Mouse (Mus musculus): ENCODE results near the gene Zpbp2. TPM values are rescaled to one million over a fixed set of nuclear protein-coding genes. Genes with fewer than 3 reads are reported as not detected.
A peak's percentile ranks its signal among the peaks of the same experiment; 100 is the strongest.

Gene Zpbp2
- polyA plus RNA-seq, 1 experiment, result 283 TPM

GRCm38 (mm10) chr11:98581286-98582029, 30.6 kb downstream of the Zpbp2 start:
- Histone ChIP-seq H3K27me3 (ENCODE audit: control insufficient read depth, insufficient read depth, low read length) (no peaks in the 10 kb centered on the region), H3K36me3 (ENCODE audit: control insufficient read depth, insufficient read depth, low read length) (no peaks in the 10 kb centered on the region), H3K4me1 (ENCODE audit: control insufficient read depth, insufficient read depth, low read length) (no peaks in the 10 kb centered on the region; the same call in 1 of the 2 replicates), H3K27ac (ENCODE audit: control insufficient read depth, insufficient read depth, low read depth, low read length) (no peak overlapping the region), H3K4me3 (ENCODE audit: control insufficient read depth, low read depth, low read length) (no peak overlapping the region)
- TF ChIP-seq CTCF (IDR thresholded peaks at IDR 0.05; ENCODE audit: control insufficient read depth, insufficient read depth, insufficient replicate concordance, low read depth, low read length) (no peak), POLR2A (IDR thresholded peaks at IDR 0.05; ENCODE audit: control insufficient read depth, low read depth, low read length) (no peak)

- Histone ChIP-seq H3K27me3 (ENCODE audit: control insufficient read depth, insufficient read depth, low read length) (no peaks in the 10 kb centered on the region), H3K4me1 (ENCODE audit: control insufficient read depth, insufficient read depth, low read length) (no peaks in the 10 kb centered on the region; the same call in 1 of the 2 replicates), H3K27ac (ENCODE audit: control insufficient read depth, insufficient read depth, low read depth, low read length) (no peak overlapping the region), H3K36me3 (ENCODE audit: control insufficient read depth, insufficient read depth, low read length) (no peaks in the 10 kb centered on the region), H3K4me3 (ENCODE audit: control insufficient read depth, low read depth, low read length) (no peak overlapping the region)
- TF ChIP-seq CTCF (IDR thresholded peaks at IDR 0.05; ENCODE audit: control insufficient read depth, insufficient read depth, insufficient replicate concordance, low read depth, low read length), result no peak
- TF ChIP-seq POLR2A (IDR thresholded peaks at IDR 0.05; ENCODE audit: control insufficient read depth, low read depth, low read length), result no peak
Measured at GRCm38 (mm10) chr11:98582030-98582388, 31.1 kb downstream of the Zpbp2 start.

- no peak overlapping the region for H3K4me3 ChIP-seq (ENCODE audit: control insufficient read depth, low read depth, low read length)
- no peak for TF ChIP-seq CTCF (IDR thresholded peaks at IDR 0.05; ENCODE audit: control insufficient read depth, insufficient read depth, insufficient replicate concordance, low read depth, low read length)
- no peak for TF ChIP-seq POLR2A (IDR thresholded peaks at IDR 0.05; ENCODE audit: control insufficient read depth, low read depth, low read length)
- H3K36me3 ChIP-seq (ENCODE audit: control insufficient read depth, insufficient read depth, low read length), result no peaks in the 10 kb centered on the region
- H3K27ac ChIP-seq (ENCODE audit: control insufficient read depth, insufficient read depth, low read depth, low read length), result no peak overlapping the region
- no peaks in the 10 kb centered on the region for H3K27me3 ChIP-seq (ENCODE audit: control insufficient read depth, insufficient read depth, low read length)
- no peaks in the 10 kb centered on the region; the same call in none of the 2 replicates for H3K4me1 ChIP-seq (ENCODE audit: control insufficient read depth, insufficient read depth, low read length)
Measured at GRCm38 (mm10) chr11:98582551-98583264, 31.8 kb downstream of the Zpbp2 start.

GRCm38 (mm10) chr11:98583265-98583552, 32.3 kb downstream of the Zpbp2 start:
- H3K4me1 ChIP-seq (ENCODE audit: control insufficient read depth, insufficient read depth, low read length), result peaks cover 2% of the 10 kb centered on the region

GRCm38 (mm10) chr11:98583571-98583970, 32.7 kb downstream of the Zpbp2 start:
- TF ChIP-seq CTCF (IDR thresholded peaks at IDR 0.05; ENCODE audit: control insufficient read depth, insufficient read depth, insufficient replicate concordance, low read depth, low read length) (no peak), POLR2A (IDR thresholded peaks at IDR 0.05; ENCODE audit: control insufficient read depth, low read depth, low read length) (no peak)
- H3K27ac ChIP-seq (ENCODE audit: control insufficient read depth, insufficient read depth, low read depth, low read length), result no peak overlapping the region
- peaks cover 5% of the 10 kb centered on the region for H3K4me1 ChIP-seq (ENCODE audit: control insufficient read depth, insufficient read depth, low read length)
- no peak overlapping the region for H3K4me3 ChIP-seq (ENCODE audit: control insufficient read depth, low read depth, low read length)
- no peaks in the 10 kb centered on the region for H3K27me3 ChIP-seq (ENCODE audit: control insufficient read depth, insufficient read depth, low read length)
- H3K36me3 ChIP-seq (ENCODE audit: control insufficient read depth, insufficient read depth, low read length), result no peaks in the 10 kb centered on the region

More at GRCm38 (mm10) chr11:98583265-98583552, 32.3 kb downstream of the Zpbp2 start:
- Histone ChIP-seq H3K27me3 (ENCODE audit: control insufficient read depth, insufficient read depth, low read length) (no peaks in the 10 kb centered on the region), H3K36me3 (ENCODE audit: control insufficient read depth, insufficient read depth, low read length) (no peaks in the 10 kb centered on the region), H3K27ac (ENCODE audit: control insufficient read depth, insufficient read depth, low read depth, low read length) (no peak overlapping the region), H3K4me3 (ENCODE audit: control insufficient read depth, low read depth, low read length) (no peak overlapping the region)
- TF ChIP-seq CTCF (IDR thresholded peaks at IDR 0.05; ENCODE audit: control insufficient read depth, insufficient read depth, insufficient replicate concordance, low read depth, low read length) (no peak), POLR2A (IDR thresholded peaks at IDR 0.05; ENCODE audit: control insufficient read depth, low read depth, low read length) (no peak)

- H3K36me3 ChIP-seq (ENCODE audit: control insufficient read depth, insufficient read depth, low read length), result no peaks in the 10 kb centered on the region
- TF ChIP-seq POLR2A (IDR thresholded peaks at IDR 0.05; ENCODE audit: control insufficient read depth, low read depth, low read length), result no peak
- no peak for TF ChIP-seq CTCF (IDR thresholded peaks at IDR 0.05; ENCODE audit: control insufficient read depth, insufficient read depth, insufficient replicate concordance, low read depth, low read length)
- no peak overlapping the region for H3K27ac ChIP-seq (ENCODE audit: control insufficient read depth, insufficient read depth, low read depth, low read length)
- no peak overlapping the region for H3K4me3 ChIP-seq (ENCODE audit: control insufficient read depth, low read depth, low read length)
- peaks cover 5% of the 10 kb centered on the region for H3K4me1 ChIP-seq (ENCODE audit: control insufficient read depth, insufficient read depth, low read length)
- H3K27me3 ChIP-seq (ENCODE audit: control insufficient read depth, insufficient read depth, low read length), result no peaks in the 10 kb centered on the region
Measured at GRCm38 (mm10) chr11:98584146-98584545, 33.2 kb downstream of the Zpbp2 start.

GRCm38 (mm10) chr11:98584629-98585177, 33.8 kb downstream of the Zpbp2 start:
- Histone ChIP-seq H3K4me3 (ENCODE audit: control insufficient read depth, low read depth, low read length) (peak overlapping the region; percentile 88), H3K4me1 (ENCODE audit: control insufficient read depth, insufficient read depth, low read length) (peaks cover 5% of the 10 kb centered on the region), H3K27me3 (ENCODE audit: control insufficient read depth, insufficient read depth, low read length) (no peaks in the 10 kb centered on the region), H3K36me3 (ENCODE audit: control insufficient read depth, insufficient read depth, low read length) (no peaks in the 10 kb centered on the region), H3K27ac (ENCODE audit: control insufficient read depth, insufficient read depth, low read depth, low read length) (no peak overlapping the region)
- no peak for TF ChIP-seq POLR2A (IDR thresholded peaks at IDR 0.05; ENCODE audit: control insufficient read depth, low read depth, low read length)
- no peak for TF ChIP-seq CTCF (IDR thresholded peaks at IDR 0.05; ENCODE audit: control insufficient read depth, insufficient read depth, insufficient replicate concordance, low read depth, low read length)

All from testis, adult 2 months (tissue).